Mouse (Mus musculus) bone marrow macrophage, adult 2 months (primary cell): Measurements from ENCODE around the gene Ubqln4.

Experiments used
- CTCF ChIP-seq: IDR thresholded peaks from 2 replicates; pipeline ENCODE4 v1.5.1; 2012; ENCODE audit warnings: low read depth, mild to moderate bottlenecking, low read length, moderate library complexity
- POLR2A ChIP-seq: IDR thresholded peaks from 2 replicates; pipeline ENCODE4 v1.6.1; 2012; ENCODE audit warnings: mild to moderate bottlenecking, low read depth, low read length, borderline replicate concordance

DNA sequence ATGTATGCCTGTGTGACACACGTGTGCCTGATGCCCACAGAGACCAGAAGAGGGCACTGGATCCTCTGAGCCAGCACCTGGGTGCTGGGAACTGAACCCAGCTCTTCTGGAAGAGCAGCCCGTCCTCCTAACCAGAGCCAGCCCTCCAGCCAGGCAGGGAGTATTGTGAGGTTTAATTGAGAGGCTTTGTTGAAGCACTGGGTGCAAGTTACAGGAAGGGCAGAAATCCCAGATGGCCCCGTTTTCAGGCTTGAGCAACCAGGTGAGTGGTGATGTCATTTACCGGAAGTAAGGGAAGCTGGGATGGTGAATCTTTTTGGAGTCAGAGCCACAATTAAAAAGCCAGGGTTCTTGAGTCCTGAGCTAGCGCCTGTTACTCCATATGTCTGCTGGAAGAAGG lies 28.5 kb upstream of the Ubqln4 start:
- TF ChIP-seq CTCF (no peak), POLR2A (no peak)
